Mouse (Mus musculus) olfactory bulb, adult 2 months (tissue): ENCODE results near the gene Mxi1.

Experiments
- CTCF ChIP-seq: fragments of 200-500 bp; IDR thresholded peaks from 2 replicates; pipeline ENCODE4 v1.5.1; 2012; ENCODE audit warnings: low read depth, mild to moderate bottlenecking, low read length, moderate library complexity; ENCODE audit not compliant: insufficient read depth
- POLR2A ChIP-seq: fragments of 200-500 bp; IDR thresholded peaks from 2 replicates; pipeline ENCODE4 v1.6.1; 2012; ENCODE audit warnings: mild to moderate bottlenecking, low read depth, low read length, moderate library complexity; ENCODE audit not compliant: insufficient read depth

- TF ChIP-seq POLR2A (no peak), CTCF (no peak)
Observed at GRCm38 (mm10) chr19:53328116-53328515, 17.8 kb downstream of the Mxi1 start.
